27 mouse cellular contexts compared by ENCODE assay signal in genomic region chr14:62349786-62350185, GRCm38 (mm10). TPM values are rescaled to one million over a fixed set of nuclear protein-coding genes. Genes with fewer than 3 reads are reported as not detected.
DNase-seq lines count a peak whose midpoint lies in the region; ATAC-seq and TF ChIP-seq lines count a peak whose summit lies in the region.
"Had no signal": no experiment of that assay in that cellular context is flagged by ENCODE, and none has a peak within 500 bp of the region (broad histone marks: within the 10 kb centered on the region; RNA-seq: fewer than 3 reads in every experiment).

No protein-coding gene starts in this region.

- H3K9me3 ChIP-seq in heart, embryonic 16.5 days (replicated peaks; ENCODE audit: control insufficient read depth, low read length), result no peaks in the 10 kb centered on the region
- no peaks in the 10 kb centered on the region for H3K9me3 ChIP-seq in midbrain, postnatal 0 days (ENCODE audit: low read length)
- H3K9me3 ChIP-seq in midbrain, embryonic 15.5 days, result no peaks in the 10 kb centered on the region
- H3K9me3 ChIP-seq: embryonic facial prominence, embryonic 13.5 days; forebrain, embryonic 12.5 days; forebrain, embryonic 15.5 days; G1E; heart, embryonic 13.5 days had no signal

- no peak for TF ChIP-seq CTCF in midbrain, postnatal 0 days (IDR thresholded peaks at IDR 0.05)

- H3K4me2 ChIP-seq in heart, embryonic 16.5 days (ENCODE audit: low read depth, low read length), result no peak overlapping the region
- H3K4me2 ChIP-seq in midbrain, postnatal 0 days (ENCODE audit: low read depth, low read length, poor library complexity, severe bottlenecking), result no peak overlapping the region
- H3K4me2 ChIP-seq in midbrain, embryonic 15.5 days, result no peak overlapping the region
- H3K4me2 ChIP-seq: embryonic facial prominence, embryonic 13.5 days; forebrain, embryonic 12.5 days; forebrain, embryonic 15.5 days; heart, embryonic 13.5 days; hindbrain, embryonic 14.5 days had no signal

- peaks cover 9% of the 10 kb centered on the region; the same call in 1 of the 2 replicates for H3K36me3 ChIP-seq in heart, embryonic 16.5 days (ENCODE audit: control insufficient read depth, insufficient read depth)
- peaks cover 8% of the 10 kb centered on the region; the same call in 1 of the 2 replicates for H3K36me3 ChIP-seq in midbrain, postnatal 0 days (ENCODE audit: insufficient read depth, low read length)
- no peaks in the 10 kb centered on the region for H3K36me3 ChIP-seq in midbrain, embryonic 15.5 days (replicated peaks)

- H3K27me3 ChIP-seq in heart, embryonic 16.5 days (ENCODE audit: control insufficient read depth, insufficient read depth, low read length), result no peaks in the 10 kb centered on the region
- H3K27me3 ChIP-seq in midbrain, postnatal 0 days (ENCODE audit: insufficient read depth, low read length), result no peaks in the 10 kb centered on the region
- H3K27me3 ChIP-seq in midbrain, embryonic 15.5 days (replicated peaks), result no peaks in the 10 kb centered on the region
- H3K27me3 ChIP-seq: embryonic facial prominence, embryonic 13.5 days; forebrain, embryonic 12.5 days; forebrain, embryonic 15.5 days; heart, embryonic 13.5 days; Patski had no signal

- H3K4me3 ChIP-seq in heart, embryonic 16.5 days (ENCODE audit: low read length), result no peak overlapping the region
- H3K4me3 ChIP-seq in midbrain, postnatal 0 days (ENCODE audit: low read depth, low read length), result no peak overlapping the region
- H3K4me3 ChIP-seq in midbrain, embryonic 15.5 days, result no peak overlapping the region
- H3K4me3 ChIP-seq: embryonic facial prominence, embryonic 13.5 days; erythroblast, embryonic 14.5 days; forebrain, embryonic 12.5 days; forebrain, embryonic 15.5 days; heart, embryonic 13.5 days had no signal

- DNase-seq in heart, adult 11 months, result peak; percentile 85
- no peak for DNase-seq in heart, adult 9 months (ENCODE audit: low spot score in 2 of 2)
- DNase-seq in heart, postnatal 4 days, result no peak
- peak; percentile 22 for DNase-seq in midbrain, postnatal 0 days (ENCODE audit: low spot score)
- DNase-seq: adrenal gland, adult 2 months; adrenal gland, postnatal 14 days; cerebellum, adult 11 months; cerebellum, adult 2 months; cerebellum, adult 9-11 months; cerebellum, postnatal 25 days; gastrocnemius, postnatal 25 days; heart, postnatal 36 days; kidney, adult 18-20 months had no signal

- WGBS in heart, embryonic 16.5 days, result 58% methylated on average over 5 of the region's 5 CpGs
- 86% methylated on average over 5 of the region's 5 CpGs for WGBS in midbrain, postnatal 0 days
- 85% methylated on average over 5 of the region's 5 CpGs for WGBS in midbrain, embryonic 15.5 days

- no peak overlapping the region for H3K9ac ChIP-seq in heart, embryonic 16.5 days (ENCODE audit: low read length)
- no peak overlapping the region for H3K9ac ChIP-seq in midbrain, postnatal 0 days (replicated peaks; ENCODE audit: low read length, poor library complexity, severe bottlenecking)
- no peak overlapping the region for H3K9ac ChIP-seq in midbrain, embryonic 15.5 days
- H3K9ac ChIP-seq: embryonic facial prominence, embryonic 13.5 days; forebrain, embryonic 12.5 days; forebrain, embryonic 15.5 days; heart, embryonic 13.5 days; hindbrain, embryonic 14.5 days had no signal

- ATAC-seq in heart, embryonic 16.5 days (replicated peaks; ENCODE audit: extremely low read depth, insufficient read depth, low FRiP score), result 0 out of 2 replicates have a peak, but pooled peaks have one; percentile 45
- ATAC-seq in midbrain, postnatal 0 days (ENCODE audit: low FRiP score), result no peak
- ATAC-seq in midbrain, embryonic 15.5 days (replicated peaks), result no peak
- ATAC-seq: forebrain, embryonic 15.5 days; hindbrain, postnatal 0 days; inflammation-experienced regulatory T-cells, adult 6 months; intestine, embryonic 16.5 days; Patski had no signal

- H3K4me1 ChIP-seq in heart, embryonic 16.5 days (ENCODE audit: control insufficient read depth, insufficient read depth, low read length), result peaks cover 3% of the 10 kb centered on the region
- H3K4me1 ChIP-seq in midbrain, postnatal 0 days (ENCODE audit: insufficient read depth, low read length), result no peaks in the 10 kb centered on the region
- 0 out of 2 replicates have a peak, but pooled peaks cover 4% of the 10 kb centered on the region for H3K4me1 ChIP-seq in midbrain, embryonic 15.5 days
- H3K4me1 ChIP-seq: embryonic facial prominence, embryonic 13.5 days had no signal

- H3K27ac ChIP-seq in heart, embryonic 16.5 days (ENCODE audit: low read length), result peak overlapping the region; percentile 30; the same call in 1 of the 2 replicates
- H3K27ac ChIP-seq in midbrain, postnatal 0 days (ENCODE audit: low read depth, low read length), result no peak overlapping the region
- no peak overlapping the region for H3K27ac ChIP-seq in midbrain, embryonic 15.5 days
- H3K27ac ChIP-seq: embryonic facial prominence, embryonic 13.5 days; forebrain, embryonic 12.5 days; forebrain, embryonic 15.5 days; heart, embryonic 13.5 days; hindbrain, embryonic 14.5 days; hindbrain, postnatal 0 days had no signal

RNA-seq across cellular contexts. Expression of gene Dleu7, which starts 56.9 kb away (rescaled TPM):
- polyA plus RNA-seq in heart, embryonic 16.5 days (2015; fragmentation: Nextera tagmentation; extraction: Ambion mirVana), result 0.55 and 0.81 TPM in 2 replicates
- total RNA-seq in heart, postnatal 4 days (2021), result under 1 TPM; 0.18 to 0.21 TPM
- total RNA-seq in midbrain, postnatal 0 days (2014; rRNA removed), result 35.0 TPM in 2 replicates
- polyA plus RNA-seq in midbrain, postnatal 0 days (2015; fragmentation: Nextera tagmentation; extraction: Ambion mirVana), result 19.3 and 19.7 TPM in 2 replicates
- polyA plus RNA-seq in midbrain, embryonic 15.5 days (2015; fragmentation: Nextera tagmentation; extraction: Ambion mirVana), result 12.9 and 14.7 TPM in 2 replicates
- total RNA-seq: adrenal gland, postnatal 14 days; G1E; gastrocnemius, adult 8-10 months; gastrocnemius, postnatal 25 days; heart, postnatal 36 days had no signal
- polyA plus RNA-seq: adrenal gland, adult 2 months; erythroblast, embryonic 14.5 days; G1E; inflammation-experienced regulatory T-cells, adult 6 months had no signal

RNA-seq across cellular contexts. Expression of gene Rnaseh2b, which starts 57.4 kb away (rescaled TPM):
- polyA plus RNA-seq in heart, embryonic 16.5 days (2015; fragmentation: Nextera tagmentation; extraction: Ambion mirVana), result 47.2 and 53.3 TPM in 2 replicates
- total RNA-seq in heart, postnatal 4 days (2021), result 10 to 100 TPM; 34.9 to 35.5 TPM
- total RNA-seq in midbrain, postnatal 0 days (2014; rRNA removed), result 17.7 and 24.1 TPM in 2 replicates
- polyA plus RNA-seq in midbrain, postnatal 0 days (2015; fragmentation: Nextera tagmentation; extraction: Ambion mirVana), result 29.8 and 32.8 TPM in 2 replicates
- 23.0 and 23.2 TPM in 2 replicates for polyA plus RNA-seq in midbrain, embryonic 15.5 days (2015; fragmentation: Nextera tagmentation; extraction: Ambion mirVana)

Comparison
In these comparisons a context has a peak if more than half of its experiments do, and no peak if none do; other contexts are left out.
1. DNase-seq: peak in heart, adult 11 months (single experiment) and midbrain, postnatal 0 days (single experiment); none in heart, adult 9 months (0 of 2) and heart, postnatal 4 days (single experiment).